Mouse (Mus musculus) adrenal gland, postnatal 0 days (tissue): ENCODE measurements around the gene Smug1. TPM values are rescaled to one million over a fixed set of nuclear protein-coding genes. Genes with fewer than 3 reads are reported as not detected.

Experiments used
- polyA plus RNA-seq: library from polyadenylated mRNA; unstranded; fragments of >200 nt; fragmentation: Nextera tagmentation; extraction: Ambion mirVana; gene quantifications from 2 replicates; pipeline ENCODE4 v1.2.1, GENCODE M21; 2015

Gene Smug1
- 8.1 and 8.4 TPM in 2 replicates for polyA plus RNA-seq

GRCm38 (mm10) chr15:103167042-103167615, at the start of gene Smug1:
Gene Smug1 (minus strand): TSS chr15:103167092.

Other genes with a start within 250 kb of the Smug1 start
- not detected in 2 replicates for gene Hoxc13, start 246.0 kb downstream of the Smug1 start, polyA plus RNA-seq
- gene Hoxc12, start 230.3 kb downstream of the Smug1 start, polyA plus RNA-seq, result not detected in 2 replicates
- 0.11 and 0.12 TPM in 2 replicates for gene Hoxc11, start 212.7 kb downstream of the Smug1 start, polyA plus RNA-seq
- 0.58 and 3.3 TPM in 2 replicates for gene Hoxc10, start 200.3 kb downstream of the Smug1 start, polyA plus RNA-seq
- gene Hoxc5, start 199.6 kb downstream of the Smug1 start, polyA plus RNA-seq, result 6.4 and 6.6 TPM in 2 replicates
- 4.4 and 8.6 TPM in 2 replicates for gene Hoxc9, start 190.7 kb downstream of the Smug1 start, polyA plus RNA-seq
- 17.2 and 31.4 TPM in 2 replicates for gene Hoxc8, start 176.5 kb downstream of the Smug1 start, polyA plus RNA-seq
- gene Hoxc6, start 168.8 kb downstream of the Smug1 start, polyA plus RNA-seq, result 14.5 and 17.6 TPM in 2 replicates
- gene Hoxc4, start 148.2 kb downstream of the Smug1 start, polyA plus RNA-seq, result 11.2 and 23.9 TPM in 2 replicates
- 33.2 and 37.1 TPM in 2 replicates for gene Cbx5, start 72.7 kb upstream of the Smug1 start, polyA plus RNA-seq
- gene Hnrnpa1, start 73.3 kb upstream of the Smug1 start, polyA plus RNA-seq, result 308 and 337 TPM in 2 replicates
- gene Nfe2, start 91.3 kb upstream of the Smug1 start, polyA plus RNA-seq, result 4.9 and 5.9 TPM in 2 replicates
- gene Copz1, start 105.6 kb upstream of the Smug1 start, polyA plus RNA-seq, result 130 and 176 TPM in 2 replicates
- gene Gpr84, start 143.5 kb upstream of the Smug1 start, polyA plus RNA-seq, result 0.23 TPM in 1 of 2 replicates, not detected in the other
- gene Zfp385a, start 173.0 kb upstream of the Smug1 start, polyA plus RNA-seq, result 12.3 and 16.7 TPM in 2 replicates
- gene Itga5, start 199.7 kb upstream of the Smug1 start, polyA plus RNA-seq, result 15.5 and 23.6 TPM in 2 replicates